Mouse (Mus musculus): ENCODE results near the gene Mpped2. TPM values are rescaled to one million over a fixed set of nuclear protein-coding genes. Genes with fewer than 3 reads are reported as not detected.

Gene Mpped2
- polyA plus RNA-seq, 1 experiment, result not detected

DNA sequence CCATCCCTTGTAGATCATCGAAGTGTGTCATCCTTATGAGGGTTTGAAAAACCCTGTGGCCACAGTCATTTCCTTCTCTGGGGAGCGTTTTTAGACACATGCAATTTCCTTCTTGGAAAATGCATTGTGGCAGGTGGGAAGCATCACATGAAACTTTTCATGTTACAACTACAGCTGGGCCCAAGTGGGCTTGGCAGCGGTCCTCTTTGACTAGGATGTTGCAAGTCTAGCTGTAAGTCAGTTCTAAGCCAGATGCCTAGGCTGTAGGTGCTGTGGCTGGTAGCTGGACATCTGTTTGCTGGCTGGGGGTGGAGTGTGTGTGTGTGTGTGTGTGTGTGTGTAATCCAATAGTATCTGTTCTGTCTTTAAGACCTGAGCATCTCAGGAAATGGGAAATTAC lies 26.4 kb downstream of the Mpped2 start:
- H3K79me2 ChIP-seq (ENCODE audit: control insufficient read depth, insufficient read depth), result no peaks in the 10 kb centered on the region
- H3K36me3 ChIP-seq (ENCODE audit: control insufficient read depth, insufficient read depth), result no peaks in the 10 kb centered on the region
- H3K4me3 ChIP-seq (ENCODE audit: insufficient read depth, poor library complexity, severe bottlenecking), result no peak overlapping the region
- TF ChIP-seq MYOG (IDR thresholded peaks at IDR 0.05; ENCODE audit: control insufficient read depth, extremely low read depth, insufficient read length) (no peak), CEBPB (IDR thresholded peaks at IDR 0.05; ENCODE audit: low read depth) (no peak), MYOD1 (IDR thresholded peaks at IDR 0.05; ENCODE audit: control insufficient read depth, insufficient read length, low read depth) (no peak)
- H3ac ChIP-seq (ENCODE audit: control insufficient read depth, insufficient read length, low read depth), result no peak overlapping the region
- no peaks in the 10 kb centered on the region for H3K79me3 ChIP-seq (ENCODE audit: low read depth)
- H3K27me3 ChIP-seq (ENCODE audit: control insufficient read depth, insufficient read depth, insufficient read length), result no peaks in the 10 kb centered on the region

DNA sequence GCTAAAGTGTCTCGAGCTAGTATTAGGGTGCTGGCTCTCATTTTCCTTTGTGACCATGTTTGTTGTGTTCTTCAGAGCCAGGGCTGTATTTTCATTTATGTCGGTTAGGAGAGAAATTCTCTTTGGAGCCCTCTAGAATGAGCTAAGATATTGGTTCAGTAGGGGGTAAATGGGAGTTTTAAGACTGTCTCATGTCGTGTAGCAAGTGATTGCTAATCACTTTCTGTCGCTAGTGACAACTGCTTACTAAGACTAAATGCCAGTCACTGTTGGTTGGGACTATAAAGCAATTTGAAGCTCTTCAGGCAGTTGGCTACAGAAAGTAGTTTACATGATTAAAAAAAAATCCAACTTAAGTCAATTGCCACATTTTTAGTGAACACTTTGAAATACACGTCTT lies 27.6 kb downstream of the Mpped2 start:
- TF ChIP-seq MYOD1 (IDR thresholded peaks at IDR 0.05; ENCODE audit: control insufficient read depth, insufficient read length, low read depth) (no peak), MAX (IDR thresholded peaks at IDR 0.05) (no peak), FOSL1 (IDR thresholded peaks at IDR 0.05; ENCODE audit: insufficient read depth, low read length, poor library complexity, severe bottlenecking) (no peak), USF1 (IDR thresholded peaks at IDR 0.05; ENCODE audit: low read depth) (no peak), CTCF (IDR thresholded peaks at IDR 0.05; ENCODE audit: control insufficient read depth, insufficient read depth, insufficient read length) (no peak), MYOG (IDR thresholded peaks at IDR 0.05; ENCODE audit: control insufficient read depth, extremely low read depth, insufficient read length) (no peak), CEBPB (IDR thresholded peaks at IDR 0.05; ENCODE audit: low read depth) (no peak)
- no peak overlapping the region for H3ac ChIP-seq (ENCODE audit: control insufficient read depth, insufficient read length, low read depth)

GRCm38 (mm10) chr2:106722020-106722419 lies 29.0 kb downstream of the Mpped2 start:
- Histone ChIP-seq H3ac (ENCODE audit: control insufficient read depth, insufficient read length, low read depth) (no peak overlapping the region), H3K27me3 (ENCODE audit: control insufficient read depth, insufficient read depth, insufficient read length) (no peaks in the 10 kb centered on the region), H3K79me3 (ENCODE audit: low read depth) (no peaks in the 10 kb centered on the region), H3K36me3 (ENCODE audit: control insufficient read depth, insufficient read depth) (no peaks in the 10 kb centered on the region), H3K4me3 (ENCODE audit: insufficient read depth, poor library complexity, severe bottlenecking) (no peak overlapping the region), H3K79me2 (ENCODE audit: control insufficient read depth, insufficient read depth) (no peaks in the 10 kb centered on the region)
- no peak for TF ChIP-seq MYOG (IDR thresholded peaks at IDR 0.05; ENCODE audit: control insufficient read depth, extremely low read depth, insufficient read length)
- TF ChIP-seq CTCF (IDR thresholded peaks at IDR 0.05; ENCODE audit: control insufficient read depth, insufficient read depth, insufficient read length), result no peak
- TF ChIP-seq MAX (IDR thresholded peaks at IDR 0.05), result no peak
- TF ChIP-seq USF1 (IDR thresholded peaks at IDR 0.05; ENCODE audit: low read depth), result no peak
- no peak for TF ChIP-seq MYOD1 (IDR thresholded peaks at IDR 0.05; ENCODE audit: control insufficient read depth, insufficient read length, low read depth)
- no peak for TF ChIP-seq CEBPB (IDR thresholded peaks at IDR 0.05; ENCODE audit: low read depth)
- no peak for TF ChIP-seq FOSL1 (IDR thresholded peaks at IDR 0.05; ENCODE audit: insufficient read depth, low read length, poor library complexity, severe bottlenecking)

More for the DNA sequence above, 27.6 kb downstream of the Mpped2 start:
- no peak overlapping the region for H3K4me3 ChIP-seq (ENCODE audit: insufficient read depth, poor library complexity, severe bottlenecking)
- H3K79me2 ChIP-seq (ENCODE audit: control insufficient read depth, insufficient read depth), result no peaks in the 10 kb centered on the region
- H3K36me3 ChIP-seq (ENCODE audit: control insufficient read depth, insufficient read depth), result no peaks in the 10 kb centered on the region
- H3K27me3 ChIP-seq (ENCODE audit: control insufficient read depth, insufficient read depth, insufficient read length), result no peaks in the 10 kb centered on the region
- no peaks in the 10 kb centered on the region for H3K79me3 ChIP-seq (ENCODE audit: low read depth)

- no peak overlapping the region for H3K4me3 ChIP-seq (ENCODE audit: insufficient read depth, poor library complexity, severe bottlenecking)
- no peaks in the 10 kb centered on the region for H3K27me3 ChIP-seq (ENCODE audit: control insufficient read depth, insufficient read depth, insufficient read length)
- H3K79me2 ChIP-seq (ENCODE audit: control insufficient read depth, insufficient read depth), result no peaks in the 10 kb centered on the region
- TF ChIP-seq CTCF (IDR thresholded peaks at IDR 0.05; ENCODE audit: control insufficient read depth, insufficient read depth, insufficient read length) (no peak), USF1 (IDR thresholded peaks at IDR 0.05; ENCODE audit: low read depth) (no peak), MYOG (IDR thresholded peaks at IDR 0.05; ENCODE audit: control insufficient read depth, extremely low read depth, insufficient read length) (no peak), MYOD1 (IDR thresholded peaks at IDR 0.05; ENCODE audit: control insufficient read depth, insufficient read length, low read depth) (no peak), CEBPB (IDR thresholded peaks at IDR 0.05; ENCODE audit: low read depth) (no peak)
- no peaks in the 10 kb centered on the region for H3K36me3 ChIP-seq (ENCODE audit: control insufficient read depth, insufficient read depth)
- no peak overlapping the region for H3ac ChIP-seq (ENCODE audit: control insufficient read depth, insufficient read length, low read depth)
- H3K79me3 ChIP-seq (ENCODE audit: low read depth), result no peaks in the 10 kb centered on the region
These were observed 37.0 kb downstream of the Mpped2 start for GRCm38 (mm10) chr2:106729951-106730564.

GRCm38 (mm10) chr2:106730608-106731007 lies 37.5 kb downstream of the Mpped2 start:
- no peaks in the 10 kb centered on the region for H3K79me3 ChIP-seq (ENCODE audit: low read depth)
- H3K36me3 ChIP-seq (ENCODE audit: control insufficient read depth, insufficient read depth), result no peaks in the 10 kb centered on the region
- no peaks in the 10 kb centered on the region for H3K79me2 ChIP-seq (ENCODE audit: control insufficient read depth, insufficient read depth)
- no peak overlapping the region for H3ac ChIP-seq (ENCODE audit: control insufficient read depth, insufficient read length, low read depth)
- no peaks in the 10 kb centered on the region for H3K27me3 ChIP-seq (ENCODE audit: control insufficient read depth, insufficient read depth, insufficient read length)
- H3K4me3 ChIP-seq (ENCODE audit: insufficient read depth, poor library complexity, severe bottlenecking), result no peak overlapping the region
- TF ChIP-seq MYOD1 (IDR thresholded peaks at IDR 0.05; ENCODE audit: control insufficient read depth, insufficient read length, low read depth) (no peak), MAX (IDR thresholded peaks at IDR 0.05) (no peak), FOSL1 (IDR thresholded peaks at IDR 0.05; ENCODE audit: insufficient read depth, low read length, poor library complexity, severe bottlenecking) (no peak), CTCF (IDR thresholded peaks at IDR 0.05; ENCODE audit: control insufficient read depth, insufficient read depth, insufficient read length) (no peak), CEBPB (IDR thresholded peaks at IDR 0.05; ENCODE audit: low read depth) (no peak), MYOG (IDR thresholded peaks at IDR 0.05; ENCODE audit: control insufficient read depth, extremely low read depth, insufficient read length) (no peak), USF1 (IDR thresholded peaks at IDR 0.05; ENCODE audit: low read depth) (no peak)

- TF ChIP-seq CTCF (IDR thresholded peaks at IDR 0.05; ENCODE audit: control insufficient read depth, insufficient read depth, insufficient read length) (no peak), MAX (IDR thresholded peaks at IDR 0.05) (no peak), MYOD1 (IDR thresholded peaks at IDR 0.05; ENCODE audit: control insufficient read depth, insufficient read length, low read depth) (no peak), MYOG (IDR thresholded peaks at IDR 0.05; ENCODE audit: control insufficient read depth, extremely low read depth, insufficient read length) (no peak), FOSL1 (IDR thresholded peaks at IDR 0.05; ENCODE audit: insufficient read depth, low read length, poor library complexity, severe bottlenecking) (no peak), USF1 (IDR thresholded peaks at IDR 0.05; ENCODE audit: low read depth) (no peak), CEBPB (IDR thresholded peaks at IDR 0.05; ENCODE audit: low read depth) (no peak)
- no peaks in the 10 kb centered on the region for H3K79me3 ChIP-seq (ENCODE audit: low read depth)
- H3K27me3 ChIP-seq (ENCODE audit: control insufficient read depth, insufficient read depth, insufficient read length), result no peaks in the 10 kb centered on the region
- H3K79me2 ChIP-seq (ENCODE audit: control insufficient read depth, insufficient read depth), result no peaks in the 10 kb centered on the region
- H3ac ChIP-seq (ENCODE audit: control insufficient read depth, insufficient read length, low read depth), result no peak overlapping the region
- H3K36me3 ChIP-seq (ENCODE audit: control insufficient read depth, insufficient read depth), result no peaks in the 10 kb centered on the region
- H3K4me3 ChIP-seq (ENCODE audit: insufficient read depth, poor library complexity, severe bottlenecking), result no peak overlapping the region
These were observed 38.4 kb downstream of the Mpped2 start for GRCm38 (mm10) chr2:106731478-106731877.
